Mouse (Mus musculus) embryonic facial prominence, embryonic 13.5 days (tissue): ENCODE data around the gene Dusp23. TPM values are rescaled to one million over a fixed set of nuclear protein-coding genes. Genes with fewer than 3 reads are reported as not detected.

Experiments used
- ATAC-seq: fragments of 200-750 bp; cut with Nextera tagmentation; 2 replicates; pipeline ENCODE4 v1.8.0; 2017; ENCODE audit warnings: low read depth; ENCODE audit not compliant: insufficient number of reproducible peaks, insufficient read depth, low FRiP score, low TSS enrichment
- H3K27ac ChIP-seq: fragments of 300-500 bp; sonication (generic); 2 replicates; pipeline ENCODE4 v1.5.1; 2015; ENCODE audit warnings: moderate library complexity, mild to moderate bottlenecking, inconsistent platforms
- H3K27me3 ChIP-seq: fragments of 300-500 bp; sonication (generic); 2 replicates; pipeline ENCODE4 v1.6.1; 2015; ENCODE audit warnings: mild to moderate bottlenecking, inconsistent platforms
- H3K36me3 ChIP-seq: fragments of 300-500 bp; sonication (generic); 2 replicates; pipeline ENCODE4 v1.6.1; 2015; ENCODE audit warnings: mild to moderate bottlenecking, inconsistent platforms
- H3K4me1 ChIP-seq: fragments of 300-500 bp; sonication (generic); 2 replicates; pipeline ENCODE4 v1.6.1; 2015; ENCODE audit warnings: inconsistent platforms
- H3K4me2 ChIP-seq: fragments of 300-500 bp; sonication (generic); 2 replicates; pipeline ENCODE4 v1.6.1; 2015; ENCODE audit warnings: moderate library complexity, mild to moderate bottlenecking, inconsistent platforms
- H3K4me3 ChIP-seq: fragments of 300-500 bp; sonication (generic); 2 replicates; pipeline ENCODE4 v1.5.1; 2015; ENCODE audit warnings: mild to moderate bottlenecking, inconsistent platforms
- H3K9ac ChIP-seq: fragments of 300-500 bp; sonication (generic); 2 replicates; pipeline ENCODE4 v1.6.1; 2015; ENCODE audit warnings: mild to moderate bottlenecking, inconsistent platforms
- H3K9me3 ChIP-seq: fragments of 300-500 bp; sonication (generic); 2 replicates; pipeline ENCODE4 v1.6.1; 2016; ENCODE audit warnings: inconsistent platforms
- WGBS: fragments of 180-500 bp; shearing (Covaris S2); methylation state at CpG from one replicate; pipeline ENCODE4 v1.1.7; 2015; ENCODE audit warnings: mixed read lengths; 5-methylcytosine and 5-hydroxymethylcytosine counted together
- polyA plus RNA-seq: library from polyadenylated mRNA; unstranded; fragments of >200 nt; fragmentation: Nextera tagmentation; extraction: Ambion mirVana; gene quantifications from 2 replicates; pipeline ENCODE4 v1.2.1, GENCODE M21; 2015

Dusp23 gene
- 11.9 and 13.2 TPM in 2 replicates for polyA plus RNA-seq

DNA sequence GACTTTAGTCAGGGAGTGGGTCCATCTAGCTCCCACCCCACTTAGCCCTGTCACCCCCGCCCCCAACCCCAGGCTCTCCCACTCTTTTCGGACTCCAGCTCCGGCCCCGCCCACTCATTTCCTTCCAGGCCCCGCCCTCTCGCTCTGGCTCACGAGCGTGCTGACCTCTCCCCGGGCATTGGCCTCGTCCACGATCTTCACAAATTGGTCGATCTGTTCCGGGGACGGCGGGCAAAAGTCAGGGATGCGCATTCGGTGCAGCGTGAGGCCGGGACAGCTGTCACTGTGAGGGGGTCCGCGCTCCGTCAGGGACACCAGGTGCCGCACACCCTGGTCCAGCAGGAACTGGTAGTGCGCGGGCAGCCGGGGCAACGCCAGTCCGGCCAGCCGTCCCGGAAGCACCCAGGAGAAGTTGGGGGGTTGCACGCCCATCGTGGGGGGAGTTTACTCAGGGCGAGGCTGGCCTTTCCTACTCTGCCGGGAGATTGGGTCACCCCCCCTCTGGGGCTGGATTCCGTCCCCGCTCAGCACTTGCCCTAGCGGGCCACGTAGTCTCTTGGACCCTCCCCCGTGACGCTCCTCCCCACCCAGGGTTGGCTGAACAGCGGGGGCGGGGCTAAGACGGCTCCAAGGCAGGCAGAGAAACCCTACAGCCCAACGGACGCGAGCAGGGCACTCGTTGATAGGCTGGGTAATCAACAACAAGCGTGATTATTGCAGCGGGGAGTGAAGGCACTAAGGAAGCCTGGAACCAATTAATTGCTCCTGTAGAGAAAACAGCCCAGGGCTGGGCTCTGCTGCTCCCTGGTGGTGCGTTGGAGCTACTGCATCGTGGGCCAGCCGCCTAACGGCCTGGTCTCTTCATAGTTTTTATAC, at the start of gene Dusp23:
Gene Dusp23, minus strand, starts transcription at position 512 of the 876 bp plus-strand sequence.
- H3K9ac ChIP-seq: peak within 1 kb of the TSS; percentile 78
- peak within 1 kb of the TSS; percentile 74 for H3K4me3 ChIP-seq
- H3K36me3 ChIP-seq: no peaks in the 10 kb centered on the region
- peaks cover 13% of the 10 kb centered on the region for H3K4me1 ChIP-seq
- H3K4me2 ChIP-seq: peak within 1 kb of the TSS; percentile 80
- ATAC-seq: peak; percentile 98
- H3K27ac ChIP-seq: peak within 1 kb of the TSS; percentile 85
- no peaks in the 10 kb centered on the region for H3K9me3 ChIP-seq
- H3K27me3 ChIP-seq: no peaks in the 10 kb centered on the region
- WGBS: under 1% methylated on average over 53 of the region's 53 CpGs

GRCm38 (mm10) chr1:172680742-172681141, 48.0 kb upstream of the Dusp23 start:
- WGBS: 80% methylated on average over 4 of the region's 4 CpGs
- Histone ChIP-seq H3K4me2 (no peak overlapping the region), H3K27ac (no peak overlapping the region), H3K36me3 (no peaks in the 10 kb centered on the region), H3K9ac (no peak overlapping the region), H3K4me1 (no peaks in the 10 kb centered on the region), H3K27me3 (no peaks in the 10 kb centered on the region), H3K4me3 (no peak overlapping the region), H3K9me3 (no peaks in the 10 kb centered on the region)
- ATAC-seq: no peak

GRCm38 (mm10) chr1:172670716-172671115, 38.0 kb upstream of the Dusp23 start:
- Histone ChIP-seq H3K9ac (no peak overlapping the region), H3K4me1 (no peaks in the 10 kb centered on the region), H3K4me3 (no peak overlapping the region), H3K27ac (no peak overlapping the region), H3K9me3 (no peaks in the 10 kb centered on the region), H3K36me3 (no peaks in the 10 kb centered on the region), H3K27me3 (no peaks in the 10 kb centered on the region), H3K4me2 (no peak overlapping the region)
- no peak for ATAC-seq
- WGBS: 87% methylated on average over 1 of the region's 1 CpGs

DNA sequence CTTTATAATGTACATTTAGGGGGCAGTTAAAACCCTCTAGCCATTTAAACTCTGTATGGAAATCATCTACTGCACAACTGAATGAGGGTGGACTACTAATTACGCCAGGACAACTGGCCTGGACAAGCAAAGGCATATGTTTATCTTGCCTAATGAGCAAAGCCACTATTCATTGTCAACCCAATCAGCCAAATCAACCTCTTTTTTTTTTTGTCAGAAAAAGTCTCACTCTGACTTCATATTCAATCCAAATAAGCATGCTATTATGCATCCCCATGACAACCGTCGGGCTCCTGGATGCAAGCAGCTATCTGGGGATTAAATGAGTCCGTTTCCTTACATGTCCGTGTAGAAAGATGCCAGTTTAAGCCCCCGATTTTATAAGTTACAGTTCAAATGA, 34.8 kb upstream of the Dusp23 start:
- ATAC-seq: no peak
- Histone ChIP-seq H3K9ac (no peak overlapping the region), H3K4me1 (no peaks in the 10 kb centered on the region), H3K4me3 (no peak overlapping the region), H3K27me3 (no peaks in the 10 kb centered on the region), H3K36me3 (no peaks in the 10 kb centered on the region), H3K4me2 (no peak overlapping the region), H3K27ac (no peak overlapping the region), H3K9me3 (no peaks in the 10 kb centered on the region)
- WGBS: 63% methylated on average over 6 of the region's 6 CpGs

DNA sequence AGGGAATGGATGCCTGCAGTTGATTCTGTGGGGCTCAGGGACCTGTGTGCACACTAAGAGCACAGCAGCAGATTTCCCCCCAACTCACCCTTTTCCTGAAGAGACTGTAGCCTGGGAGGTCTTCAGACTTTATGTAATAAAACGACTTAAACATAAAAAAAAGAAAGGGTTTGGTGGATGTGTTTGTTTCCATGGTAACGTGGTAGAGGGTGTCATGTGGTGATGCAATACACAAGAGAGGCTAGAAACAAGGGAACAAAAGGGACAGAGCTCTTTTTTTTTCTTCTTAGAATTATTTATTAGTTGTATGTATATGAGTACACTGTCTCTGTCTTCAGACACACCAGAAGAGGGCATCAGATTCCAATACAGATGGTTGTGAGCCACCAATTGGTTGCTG, 32.7 kb upstream of the Dusp23 start:
- no peak overlapping the region for H3K27ac ChIP-seq
- no peak overlapping the region for H3K9ac ChIP-seq
- H3K9me3 ChIP-seq: no peaks in the 10 kb centered on the region
- no peak overlapping the region for H3K4me3 ChIP-seq
- no peak for ATAC-seq
- no peaks in the 10 kb centered on the region for H3K4me1 ChIP-seq
- H3K36me3 ChIP-seq: no peaks in the 10 kb centered on the region
- no peaks in the 10 kb centered on the region for H3K27me3 ChIP-seq
- 68% methylated on average over 2 of the region's 2 CpGs for WGBS
- H3K4me2 ChIP-seq: no peak overlapping the region

GRCm38 (mm10) chr1:172659688-172660087, 26.9 kb upstream of the Dusp23 start:
- no peak overlapping the region for H3K9ac ChIP-seq
- no peaks in the 10 kb centered on the region for H3K36me3 ChIP-seq
- H3K4me1 ChIP-seq: no peaks in the 10 kb centered on the region
- WGBS: 76% methylated on average over 8 of the region's 8 CpGs
- no peak overlapping the region for H3K4me2 ChIP-seq
- no peaks in the 10 kb centered on the region for H3K9me3 ChIP-seq
- no peak overlapping the region for H3K27ac ChIP-seq
- H3K4me3 ChIP-seq: no peak overlapping the region
- ATAC-seq: no peak
- no peaks in the 10 kb centered on the region for H3K27me3 ChIP-seq

DNA sequence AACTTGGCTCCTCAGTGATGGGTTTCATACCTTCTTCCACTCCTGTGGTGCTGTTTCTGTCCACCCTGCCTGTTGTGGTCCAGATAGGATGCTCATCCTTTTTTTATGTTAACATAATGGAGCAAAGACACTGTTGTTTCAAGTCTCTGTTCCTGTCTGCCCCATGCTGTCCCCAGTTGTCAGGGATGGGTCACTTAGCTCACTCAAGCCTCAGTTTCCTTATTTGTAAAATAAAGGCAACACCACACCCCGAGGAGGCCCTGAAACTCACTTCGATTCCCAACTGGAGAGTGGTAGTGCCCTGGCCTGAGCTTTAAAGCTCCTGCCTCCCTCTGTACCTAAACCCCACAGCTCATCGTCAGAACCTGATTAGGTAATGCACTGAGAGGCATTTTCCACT, 24.5 kb upstream of the Dusp23 start:
- H3K9ac ChIP-seq: no peak overlapping the region
- no peaks in the 10 kb centered on the region for H3K27me3 ChIP-seq
- H3K4me1 ChIP-seq: no peaks in the 10 kb centered on the region
- H3K9me3 ChIP-seq: no peaks in the 10 kb centered on the region
- no peaks in the 10 kb centered on the region for H3K36me3 ChIP-seq
- no peak overlapping the region for H3K27ac ChIP-seq
- no peak for ATAC-seq
- 61% methylated on average over 3 of the region's 3 CpGs for WGBS
- no peak overlapping the region for H3K4me3 ChIP-seq
- no peak overlapping the region for H3K4me2 ChIP-seq

DNA sequence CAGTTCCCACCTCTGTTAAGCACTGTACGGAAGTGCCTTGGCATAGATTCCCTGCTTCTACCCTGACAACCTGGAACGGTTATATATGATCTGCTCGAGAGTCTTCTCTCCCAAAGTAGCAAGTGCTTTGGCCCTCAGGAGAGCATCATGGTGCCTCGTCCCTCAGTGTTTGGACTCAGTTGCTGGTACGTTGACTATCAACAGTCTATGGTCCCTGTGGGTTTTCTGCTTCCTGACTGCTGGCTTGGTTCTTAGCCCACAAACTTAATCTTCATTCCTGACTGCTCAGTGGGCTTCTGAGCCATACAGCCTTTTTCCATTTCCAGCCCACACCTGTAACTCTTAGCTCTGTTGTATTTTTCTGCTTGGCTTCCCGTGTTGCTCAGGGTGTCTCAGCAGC, 21.1 kb upstream of the Dusp23 start:
- no peak overlapping the region for H3K4me2 ChIP-seq
- H3K27ac ChIP-seq: no peak overlapping the region
- no peak for ATAC-seq
- H3K9me3 ChIP-seq: no peaks in the 10 kb centered on the region
- no peaks in the 10 kb centered on the region for H3K4me1 ChIP-seq
- no peaks in the 10 kb centered on the region for H3K36me3 ChIP-seq
- WGBS: 80% methylated on average over 6 of the region's 6 CpGs
- no peak overlapping the region for H3K9ac ChIP-seq
- H3K27me3 ChIP-seq: no peaks in the 10 kb centered on the region
- H3K4me3 ChIP-seq: no peak overlapping the region

DNA sequence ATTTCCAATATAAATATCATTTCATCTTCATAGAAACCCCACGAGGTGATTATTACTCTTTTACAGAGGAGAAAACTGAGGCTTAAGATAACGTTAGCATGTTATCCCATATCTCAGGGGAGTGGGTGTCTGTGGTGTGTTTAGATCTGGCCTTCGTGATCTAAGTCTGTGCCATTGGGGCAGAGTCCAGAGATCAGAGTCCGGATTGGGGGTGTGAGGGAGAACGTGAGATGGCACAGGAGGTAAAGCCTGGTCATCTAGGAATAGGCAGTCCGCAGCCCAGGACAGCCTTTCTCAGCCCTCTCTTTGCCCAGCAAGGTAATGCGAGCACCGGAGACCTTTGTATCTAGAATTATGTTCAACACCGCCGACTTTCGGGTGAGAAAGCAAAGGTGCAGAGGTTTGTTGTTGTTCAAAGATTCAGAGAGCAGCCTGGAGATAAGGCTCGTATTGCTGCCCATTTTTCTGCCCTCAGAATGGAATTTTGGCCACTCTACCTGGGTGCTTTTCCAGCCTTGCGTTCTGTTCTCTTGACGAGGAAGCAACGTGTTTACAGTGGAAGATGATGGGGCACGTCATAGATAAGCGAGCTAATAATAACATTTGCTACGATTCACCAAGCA, 19.4 kb upstream of the Dusp23 start:
- ATAC-seq: no peak
- H3K9ac ChIP-seq: no peak overlapping the region
- H3K27me3 ChIP-seq: no peaks in the 10 kb centered on the region
- no peak overlapping the region for H3K4me3 ChIP-seq
- no peaks in the 10 kb centered on the region for H3K9me3 ChIP-seq
- H3K36me3 ChIP-seq: no peaks in the 10 kb centered on the region
- H3K4me1 ChIP-seq: 0 out of 2 replicates have a peak, but pooled peaks cover 3% of the 10 kb centered on the region
- H3K4me2 ChIP-seq: no peak overlapping the region
- no peak overlapping the region for H3K27ac ChIP-seq
- WGBS: 83% methylated on average over 18 of the region's 18 CpGs

GRCm38 (mm10) chr1:172651288-172651987, 18.7 kb upstream of the Dusp23 start:
- no peak for ATAC-seq

GRCm38 (mm10) chr1:172650519-172651287, 17.9 kb upstream of the Dusp23 start:
- ATAC-seq: no peak
- H3K9ac ChIP-seq: no peak overlapping the region
- H3K4me1 ChIP-seq: 0 out of 2 replicates have a peak, but pooled peaks cover 3% of the 10 kb centered on the region
- no peaks in the 10 kb centered on the region for H3K27me3 ChIP-seq
- no peak overlapping the region for H3K4me3 ChIP-seq
- no peak overlapping the region for H3K4me2 ChIP-seq
- no peak overlapping the region for H3K27ac ChIP-seq
- WGBS: 52% methylated on average over 8 of the region's 8 CpGs
- no peaks in the 10 kb centered on the region for H3K9me3 ChIP-seq
- H3K36me3 ChIP-seq: no peaks in the 10 kb centered on the region

More at GRCm38 (mm10) chr1:172651288-172651987, 18.7 kb upstream of the Dusp23 start:
- Histone ChIP-seq H3K9me3 (no peaks in the 10 kb centered on the region), H3K4me2 (no peak overlapping the region), H3K9ac (no peak overlapping the region), H3K36me3 (no peaks in the 10 kb centered on the region), H3K4me1 (0 out of 2 replicates have a peak, but pooled peaks cover 3% of the 10 kb centered on the region), H3K27ac (no peak overlapping the region), H3K27me3 (no peaks in the 10 kb centered on the region), H3K4me3 (no peak overlapping the region)
- WGBS: 83% methylated on average over 10 of the region's 10 CpGs
